Mouse (Mus musculus): ENCODE measurements around the gene Methig1. TPM values are rescaled to one million over a fixed set of nuclear protein-coding genes. Genes with fewer than 3 reads are reported as not detected.

Gene Methig1
- polyA plus RNA-seq, 1 experiment from 2014 or later, result not detected

DNA sequence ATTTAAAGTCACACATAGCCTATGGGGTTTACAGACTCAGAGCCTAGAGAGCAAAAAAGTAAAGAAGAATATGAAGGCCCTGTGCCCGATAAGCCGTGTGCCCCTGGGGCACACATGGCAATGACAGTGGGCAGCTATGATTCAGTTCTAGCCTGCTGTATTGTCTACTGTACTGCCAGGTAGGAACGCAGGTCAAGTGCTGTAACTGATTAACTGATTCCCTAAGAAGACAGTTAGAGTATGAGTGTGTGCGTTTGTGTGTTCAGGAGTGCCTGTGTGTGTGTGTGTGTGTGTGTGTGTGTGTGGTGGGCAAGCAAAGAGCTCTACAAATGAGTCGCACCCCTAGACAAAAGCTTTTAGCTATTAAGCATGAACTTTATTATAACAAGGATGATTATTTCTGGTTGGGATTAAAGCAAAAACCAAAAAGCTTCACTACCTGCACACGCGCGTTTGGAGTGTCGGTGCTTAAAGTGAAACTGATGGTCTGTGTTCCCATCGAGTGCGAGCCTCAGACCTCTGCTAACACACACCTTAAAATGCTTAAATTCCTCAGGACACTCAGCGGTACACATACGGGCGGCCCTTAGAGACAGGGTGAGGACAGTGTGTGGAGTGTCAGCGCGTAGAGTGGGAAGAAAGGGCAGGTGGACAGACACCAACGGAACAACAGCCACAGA, 34.7 kb downstream of the Methig1 start:
- no peaks in the 10 kb centered on the region for H3K9me3 ChIP-seq
- H3K27ac ChIP-seq, result no peak overlapping the region
- no peaks in the 10 kb centered on the region for H3K27me3 ChIP-seq
- no peaks in the 10 kb centered on the region for H3K4me1 ChIP-seq (replicated peaks)
- WGBS, result 96% methylated on average over 17 of the region's 17 CpGs
- no peaks in the 10 kb centered on the region for H3K36me3 ChIP-seq
- H3K4me3 ChIP-seq (replicated peaks), result no peak overlapping the region
- ATAC-seq, result no peak
- H3K9ac ChIP-seq (replicated peaks), result no peak overlapping the region
- H3K4me2 ChIP-seq (replicated peaks), result no peak overlapping the region

DNA sequence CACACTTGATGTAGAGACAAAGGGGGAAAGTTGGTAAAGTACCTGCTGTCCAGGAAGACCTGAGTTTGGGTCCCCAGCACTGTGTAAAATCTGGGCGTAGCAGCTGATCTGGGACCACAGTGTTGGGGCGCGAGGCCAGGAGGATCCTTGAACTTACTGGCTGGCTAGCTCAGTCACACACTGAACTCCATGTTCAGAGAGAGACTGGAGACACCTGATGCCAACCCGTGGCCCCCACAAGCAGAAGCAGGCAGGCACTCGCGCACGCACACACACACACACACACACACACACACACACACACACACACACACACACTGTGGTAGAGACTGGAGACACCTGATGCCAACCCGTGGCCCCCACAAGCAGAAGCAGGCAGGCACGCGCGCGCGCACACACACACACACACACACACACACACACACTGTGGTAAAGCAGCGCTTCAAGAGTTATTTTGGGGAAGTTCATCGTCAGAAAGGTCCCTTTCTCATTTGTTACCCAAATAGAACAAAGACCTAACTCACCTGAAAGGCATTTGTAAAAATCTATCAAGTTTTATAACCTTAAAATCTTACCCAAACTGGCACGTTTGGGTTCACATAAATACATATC, 35.4 kb downstream of the Methig1 start:
- no peak overlapping the region for H3K9ac ChIP-seq (replicated peaks)
- H3K27ac ChIP-seq, result no peak overlapping the region
- H3K36me3 ChIP-seq, result peaks cover 5% of the 10 kb centered on the region
- H3K9me3 ChIP-seq, result no peaks in the 10 kb centered on the region
- 94% methylated on average over 14 of the region's 16 CpGs for WGBS
- no peaks in the 10 kb centered on the region for H3K27me3 ChIP-seq
- no peak for ATAC-seq
- no peaks in the 10 kb centered on the region for H3K4me1 ChIP-seq (replicated peaks)
- no peak overlapping the region for H3K4me3 ChIP-seq (replicated peaks)
- H3K4me2 ChIP-seq (replicated peaks), result no peak overlapping the region

DNA sequence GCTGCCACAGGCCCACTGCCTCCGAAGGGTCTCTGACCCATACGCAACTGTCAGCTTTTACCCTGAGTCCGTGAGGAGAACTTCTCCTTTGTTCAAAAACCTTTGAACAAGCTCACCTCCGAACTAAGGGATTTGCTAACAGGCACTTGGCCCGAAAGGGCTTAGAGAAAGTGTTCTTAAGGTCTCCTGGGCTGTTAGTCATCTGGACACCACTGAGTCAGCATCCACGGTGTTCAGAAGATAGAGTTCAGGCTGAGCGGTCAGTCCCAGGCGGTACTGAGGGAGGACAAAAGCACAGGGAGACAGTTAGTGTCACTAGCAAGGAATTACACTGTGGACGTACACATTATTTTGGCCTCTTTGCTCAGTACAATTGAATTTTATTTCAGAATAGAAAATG, 35.9 kb downstream of the Methig1 start:
- whole genome bisulfite sequencing, result 58% methylated on average over 9 of the region's 9 CpGs
- ATAC-seq, result no peak
- Histone ChIP-seq H3K4me3 (replicated peaks) (no peak overlapping the region), H3K27me3 (no peaks in the 10 kb centered on the region), H3K9me3 (no peaks in the 10 kb centered on the region), H3K27ac (no peak overlapping the region), H3K9ac (replicated peaks) (no peak overlapping the region), H3K36me3 (peaks cover 11% of the 10 kb centered on the region), H3K4me2 (replicated peaks) (no peak overlapping the region), H3K4me1 (replicated peaks) (no peaks in the 10 kb centered on the region)

DNA sequence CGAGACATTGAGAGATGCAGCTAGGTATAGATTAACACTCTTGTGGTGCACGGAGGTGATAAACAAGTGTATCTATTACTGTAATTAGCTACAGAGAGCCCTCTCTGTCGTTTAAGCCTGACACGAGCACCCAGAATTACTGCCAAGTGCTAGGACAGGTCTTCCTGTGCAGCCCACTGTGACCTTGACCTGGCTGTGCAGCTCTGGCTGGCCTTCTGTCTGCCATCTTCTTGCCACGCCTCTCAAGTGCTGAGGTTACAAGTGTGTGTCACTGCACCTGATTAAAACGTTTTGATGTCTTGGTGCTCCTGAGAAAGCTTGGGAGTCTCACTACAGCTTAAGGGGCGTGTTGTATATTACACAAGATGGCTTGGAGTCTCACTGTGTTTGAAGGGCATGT, 38.1 kb downstream of the Methig1 start:
- ATAC-seq, result no peak
- Histone ChIP-seq H3K27ac (no peak overlapping the region), H3K4me3 (replicated peaks) (no peak overlapping the region), H3K36me3 (peaks cover 33% of the 10 kb centered on the region), H3K4me2 (replicated peaks) (no peak overlapping the region), H3K27me3 (no peaks in the 10 kb centered on the region), H3K9me3 (no peaks in the 10 kb centered on the region), H3K9ac (replicated peaks) (no peak overlapping the region), H3K4me1 (replicated peaks) (no peaks in the 10 kb centered on the region)
- WGBS, result 82% methylated on average over 7 of the region's 7 CpGs

DNA sequence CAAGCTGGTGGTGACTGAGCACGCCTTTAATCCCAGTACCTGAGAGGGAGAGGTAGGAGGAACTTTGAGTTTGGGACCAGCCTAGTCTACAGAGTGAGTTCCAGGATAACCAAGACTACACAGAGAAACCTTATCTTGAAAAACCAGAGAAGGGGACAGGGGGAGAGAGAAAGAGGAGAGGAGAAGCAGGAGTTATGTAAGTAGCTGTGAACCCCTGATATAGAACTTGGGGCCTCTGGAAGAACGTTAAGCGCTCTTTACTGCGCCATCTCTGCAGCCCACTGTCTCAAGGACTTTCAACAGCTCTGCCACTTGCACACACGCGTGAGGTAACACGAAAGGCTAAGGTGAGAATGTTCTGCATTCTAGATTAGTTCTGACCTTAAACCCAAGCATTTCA, 38.6 kb downstream of the Methig1 start:
- Histone ChIP-seq H3K9ac (replicated peaks) (no peak overlapping the region), H3K9me3 (no peaks in the 10 kb centered on the region), H3K27ac (no peak overlapping the region), H3K4me2 (replicated peaks) (no peak overlapping the region), H3K27me3 (no peaks in the 10 kb centered on the region), H3K4me3 (replicated peaks) (no peak overlapping the region), H3K4me1 (replicated peaks) (no peaks in the 10 kb centered on the region), H3K36me3 (peaks cover 38% of the 10 kb centered on the region)
- WGBS, result 89% methylated on average over 7 of the region's 7 CpGs
- no peak for ATAC-seq

DNA sequence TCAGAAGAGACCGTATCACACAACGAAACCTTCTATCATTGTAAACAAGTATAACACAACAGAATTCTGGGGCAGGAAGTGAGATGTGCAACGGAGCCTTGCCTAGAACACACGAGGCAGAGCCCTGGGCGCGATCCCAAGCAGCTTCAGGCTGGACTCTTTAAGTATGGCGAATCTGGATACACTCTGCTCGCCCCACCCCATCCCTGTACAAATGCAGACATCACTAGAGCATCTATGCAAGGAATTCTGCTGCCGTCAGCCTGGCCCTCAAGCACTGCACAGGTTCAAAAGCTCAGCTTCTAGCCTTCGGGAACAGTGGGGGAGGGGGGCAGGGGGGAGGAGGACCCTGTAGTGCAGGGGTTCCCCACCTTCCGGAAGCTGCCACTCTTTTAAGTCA, 40.1 kb downstream of the Methig1 start:
- H3K4me3 ChIP-seq (replicated peaks), result no peak overlapping the region
- WGBS, result 88% methylated on average over 11 of the region's 11 CpGs
- H3K4me1 ChIP-seq (replicated peaks), result no peaks in the 10 kb centered on the region
- H3K27me3 ChIP-seq, result no peaks in the 10 kb centered on the region
- peaks cover 52% of the 10 kb centered on the region for H3K36me3 ChIP-seq
- H3K27ac ChIP-seq, result no peak overlapping the region
- H3K9ac ChIP-seq (replicated peaks), result no peak overlapping the region
- ATAC-seq, result no peak
- no peaks in the 10 kb centered on the region for H3K9me3 ChIP-seq
- no peak overlapping the region for H3K4me2 ChIP-seq (replicated peaks)

DNA sequence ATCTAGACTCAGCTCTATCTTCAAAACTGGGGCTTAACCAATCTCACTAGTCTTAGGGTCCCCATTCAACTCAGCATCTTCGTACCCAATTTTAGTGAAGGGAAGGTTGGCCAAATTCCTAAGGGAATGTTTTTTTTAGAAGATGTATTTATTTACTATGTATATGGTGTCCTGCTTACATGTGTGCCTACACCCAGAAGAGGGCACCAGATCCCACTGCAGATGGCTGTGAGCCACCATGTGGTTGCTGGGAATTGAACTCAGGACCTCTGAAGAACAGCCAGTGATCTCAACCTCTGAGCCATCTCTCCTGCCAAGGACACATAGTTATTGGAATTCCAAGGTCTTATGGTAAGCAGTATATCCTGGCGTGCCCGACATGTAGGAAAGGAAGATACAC, 42.6 kb downstream of the Methig1 start:
- H3K9me3 ChIP-seq, result no peaks in the 10 kb centered on the region
- ATAC-seq, result no peak
- no peak overlapping the region for H3K4me2 ChIP-seq (replicated peaks)
- 97% methylated on average over 3 of the region's 3 CpGs for WGBS
- no peak overlapping the region for H3K9ac ChIP-seq (replicated peaks)
- peaks cover 78% of the 10 kb centered on the region for H3K36me3 ChIP-seq
- no peak overlapping the region for H3K4me3 ChIP-seq (replicated peaks)
- H3K27ac ChIP-seq, result no peak overlapping the region
- no peaks in the 10 kb centered on the region for H3K4me1 ChIP-seq (replicated peaks)
- H3K27me3 ChIP-seq, result no peaks in the 10 kb centered on the region

- H3K4me1 ChIP-seq (replicated peaks), result no peaks in the 10 kb centered on the region
- 90% methylated on average over 16 of the region's 16 CpGs for WGBS
- no peaks in the 10 kb centered on the region for H3K9me3 ChIP-seq
- peaks cover 99% of the 10 kb centered on the region for H3K36me3 ChIP-seq
- ATAC-seq, result no peak
- H3K27me3 ChIP-seq, result no peaks in the 10 kb centered on the region
- no peak overlapping the region for H3K27ac ChIP-seq
- H3K4me3 ChIP-seq (replicated peaks), result no peak overlapping the region
- H3K4me2 ChIP-seq (replicated peaks), result no peak overlapping the region
- H3K9ac ChIP-seq (replicated peaks), result no peak overlapping the region
Measured at GRCm38 (mm10) chr15:100400592-100401250, 47.8 kb downstream of the Methig1 start.

DNA sequence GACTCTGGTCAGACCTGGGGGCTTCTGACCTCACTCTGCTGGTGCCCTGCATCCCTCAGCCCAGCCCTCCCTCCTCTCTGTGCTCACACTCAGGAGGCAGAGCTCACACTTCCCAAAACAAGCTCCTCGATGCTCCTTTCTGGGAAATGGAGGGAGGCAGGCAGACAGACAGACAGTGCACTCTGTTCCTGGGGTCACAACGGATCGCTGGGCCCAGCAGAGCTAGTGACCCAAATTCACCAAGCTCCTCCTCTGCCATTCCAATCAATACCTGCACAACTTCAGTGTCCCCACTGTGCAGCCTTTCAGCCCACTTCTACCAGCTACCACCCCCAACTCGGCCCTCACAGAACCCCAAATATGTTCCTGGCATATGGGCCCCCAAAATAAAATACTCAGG, 48.9 kb downstream of the Methig1 start:
- no peak overlapping the region for H3K4me3 ChIP-seq (replicated peaks)
- no peaks in the 10 kb centered on the region for H3K9me3 ChIP-seq
- peaks cover 92% of the 10 kb centered on the region for H3K36me3 ChIP-seq
- H3K27ac ChIP-seq, result no peak overlapping the region
- no peak overlapping the region for H3K9ac ChIP-seq (replicated peaks)
- no peaks in the 10 kb centered on the region for H3K4me1 ChIP-seq (replicated peaks)
- no peak overlapping the region for H3K4me2 ChIP-seq (replicated peaks)
- WGBS, result 88% methylated on average over 4 of the region's 4 CpGs
- ATAC-seq, result no peak
- H3K27me3 ChIP-seq, result no peaks in the 10 kb centered on the region

DNA sequence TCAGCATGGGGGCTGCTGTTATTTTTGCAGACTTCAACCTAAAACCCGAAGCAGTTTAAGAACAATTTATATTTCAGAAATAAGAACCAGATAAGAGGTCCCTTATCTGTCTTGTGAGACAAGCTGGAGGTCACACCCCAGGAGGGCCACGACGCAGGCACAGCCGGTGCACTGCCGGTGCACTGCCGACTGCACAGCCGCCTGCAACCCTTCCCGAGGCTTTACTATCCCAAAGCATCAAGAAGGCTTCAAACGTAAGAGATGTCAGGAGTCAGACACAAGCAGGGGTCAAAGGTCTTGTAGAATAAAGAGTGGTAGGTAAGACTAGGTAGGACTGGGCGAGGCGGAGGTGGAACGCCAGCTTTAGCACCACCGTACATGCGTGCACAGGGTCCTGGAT, 49.4 kb downstream of the Methig1 start:
- ATAC-seq, result no peak
- no peaks in the 10 kb centered on the region for H3K4me1 ChIP-seq (replicated peaks)
- no peak overlapping the region for H3K4me2 ChIP-seq (replicated peaks)
- no peak overlapping the region for H3K27ac ChIP-seq
- peaks cover 91% of the 10 kb centered on the region for H3K36me3 ChIP-seq
- no peaks in the 10 kb centered on the region for H3K9me3 ChIP-seq
- H3K9ac ChIP-seq (replicated peaks), result no peak overlapping the region
- 91% methylated on average over 14 of the region's 14 CpGs for WGBS
- H3K4me3 ChIP-seq (replicated peaks), result no peak overlapping the region
- H3K27me3 ChIP-seq, result no peaks in the 10 kb centered on the region

GRCm38 (mm10) chr15:100402798-100403197, 49.8 kb downstream of the Methig1 start:
- no peaks in the 10 kb centered on the region for H3K4me1 ChIP-seq (replicated peaks)
- H3K4me3 ChIP-seq (replicated peaks), result no peak overlapping the region
- H3K9ac ChIP-seq (replicated peaks), result no peak overlapping the region
- H3K4me2 ChIP-seq (replicated peaks), result no peak overlapping the region
- no peaks in the 10 kb centered on the region for H3K27me3 ChIP-seq
- peaks cover 89% of the 10 kb centered on the region for H3K36me3 ChIP-seq
- no peaks in the 10 kb centered on the region for H3K9me3 ChIP-seq
- 87% methylated on average over 4 of the region's 4 CpGs for WGBS
- H3K27ac ChIP-seq, result no peak overlapping the region
- no peak for ATAC-seq

- ATAC-seq, result no peak
- no peaks in the 10 kb centered on the region for H3K4me1 ChIP-seq (replicated peaks)
- no peak overlapping the region for H3K4me3 ChIP-seq (replicated peaks)
- H3K9ac ChIP-seq (replicated peaks), result no peak overlapping the region
- no peaks in the 10 kb centered on the region for H3K27me3 ChIP-seq
- no peak overlapping the region for H3K4me2 ChIP-seq (replicated peaks)
- H3K9me3 ChIP-seq, result no peaks in the 10 kb centered on the region
- peaks cover 89% of the 10 kb centered on the region for H3K36me3 ChIP-seq
- H3K27ac ChIP-seq, result no peak overlapping the region
- WGBS, result 94% methylated on average over 16 of the region's 16 CpGs
Measured at GRCm38 (mm10) chr15:100403318-100404000, 50.5 kb downstream of the Methig1 start.

Measured in midbrain, embryonic 13.5 days (tissue).